ENCODE assay signal across 8 mouse cellular contexts in the genomic region with DNA sequence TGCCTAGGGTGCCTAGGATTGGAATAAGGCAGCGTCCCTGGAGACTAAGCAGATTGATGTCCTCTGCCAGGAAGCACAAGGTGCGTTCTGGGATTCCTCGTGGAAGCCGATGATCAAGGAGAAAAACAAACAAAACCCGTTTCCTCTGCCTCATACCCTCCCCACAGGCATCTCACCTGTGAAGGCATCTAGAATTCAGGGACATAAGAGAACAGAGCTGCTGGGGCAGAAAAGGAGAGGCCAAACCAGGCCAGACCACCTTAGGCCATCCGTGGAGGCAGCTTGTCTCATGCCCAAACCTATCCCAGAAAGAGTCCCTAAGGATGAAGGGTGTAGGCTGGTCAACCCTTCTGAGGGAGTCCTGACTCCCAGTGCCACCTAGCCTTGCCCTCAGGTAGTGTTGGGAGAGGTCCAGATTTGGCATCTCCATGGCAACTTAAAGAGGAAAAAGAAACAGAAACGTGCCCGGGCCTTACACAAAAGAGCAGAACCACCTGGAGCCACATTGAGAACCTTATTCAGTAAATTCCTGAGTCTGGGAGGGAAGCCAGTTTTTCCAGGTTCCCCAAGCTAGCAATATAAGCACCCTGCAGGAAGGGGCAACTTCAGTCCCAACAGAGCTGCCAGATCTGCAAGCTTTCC. TPM values are rescaled to one million over a fixed set of nuclear protein-coding genes. Genes with fewer than 3 reads are reported as not detected.
A peak's percentile ranks its signal among the peaks of the same experiment; 100 is the strongest.
DNase-seq lines count a peak whose midpoint lies in the region; ATAC-seq lines count a peak whose summit lies in the region.

Gene Tmem132a, minus strand, starts transcription at position 55 of the 642 bp plus-strand sequence.

- no peak for ATAC-seq in heart, embryonic 12.5 days (ENCODE audit: insufficient number of reproducible peaks, low FRiP score)
- peak; percentile 51 for ATAC-seq in lung, embryonic 15.5 days (ENCODE audit: borderline replicate concordance, extremely low read depth, low FRiP score, low TSS enrichment)
- ATAC-seq in activated CD4-positive, CD25-positive, alpha-beta regulatory T cell, adult 4 months, result no peak

- H3K27me3 ChIP-seq in heart, embryonic 12.5 days (replicated peaks), result no peaks in the 10 kb centered on the region
- H3K27me3 ChIP-seq in lung, embryonic 15.5 days, result no peaks in the 10 kb centered on the region

- peak within 1 kb of the TSS; percentile 85 for H3K4me3 ChIP-seq in heart, embryonic 12.5 days
- H3K4me3 ChIP-seq in lung, embryonic 15.5 days, result peak within 1 kb of the TSS; percentile 80

- peak within 1 kb of the TSS; percentile 86 for H3K4me2 ChIP-seq in heart, embryonic 12.5 days
- H3K4me2 ChIP-seq in lung, embryonic 15.5 days, result peak within 1 kb of the TSS; percentile 81

- no peaks in the 10 kb centered on the region for H3K9me3 ChIP-seq in heart, embryonic 12.5 days (replicated peaks)
- no peaks in the 10 kb centered on the region for H3K9me3 ChIP-seq in lung, embryonic 15.5 days

- DNase-seq in heart, adult 18-20 months, result no peak
- DNase-seq in heart, adult 11 months, result no peak
- peak; percentile 65 to 69 for DNase-seq in cerebellum, adult 18-20 months
- DNase-seq in kidney, postnatal 10 days, result peak; percentile 34
- no peak for DNase-seq in natural killer cell, adult 2 months (ENCODE audit: low spot score in 2 of 2)

- peak within 1 kb of the TSS; percentile 60 for H3K27ac ChIP-seq in heart, embryonic 12.5 days (ENCODE audit: poor library complexity, severe bottlenecking)
- peak within 1 kb of the TSS; percentile 89 for H3K27ac ChIP-seq in lung, embryonic 15.5 days

- H3K36me3 ChIP-seq in heart, embryonic 12.5 days, result peaks cover 60% of the 10 kb centered on the region
- H3K36me3 ChIP-seq in lung, embryonic 15.5 days, result peaks cover 44% of the 10 kb centered on the region

- peaks cover 23% of the 10 kb centered on the region for H3K4me1 ChIP-seq in heart, embryonic 12.5 days (replicated peaks)
- H3K4me1 ChIP-seq in lung, embryonic 15.5 days, result peaks cover 34% of the 10 kb centered on the region

- 7% methylated on average over 8 of the region's 8 CpGs for WGBS in heart, embryonic 12.5 days
- WGBS in lung, embryonic 15.5 days, result 4% methylated on average over 8 of the region's 8 CpGs

- peak within 1 kb of the TSS; percentile 86 for H3K9ac ChIP-seq in heart, embryonic 12.5 days
- peak within 1 kb of the TSS; percentile 87 for H3K9ac ChIP-seq in lung, embryonic 15.5 days

RNA-seq across cellular contexts. Expression of gene Tmem132a, which starts in this region (rescaled TPM):
- 10 to 100 TPM; 10.1 to 10.3 TPM for total RNA-seq in heart, adult 18-20 months (2021)
- 61.5 and 62.2 TPM in 2 replicates for polyA plus RNA-seq in heart, embryonic 12.5 days (2016; fragmentation: Nextera tagmentation; extraction: Ambion mirVana)
- polyA plus RNA-seq in lung, embryonic 15.5 days (2015; fragmentation: Nextera tagmentation; extraction: Ambion mirVana), result 75.9 TPM in 2 replicates
- under 1 TPM in 1 of 2 experiments, not detected in 1; 0.89 TPM for polyA plus RNA-seq in activated CD4-positive, CD25-positive, alpha-beta regulatory T cell, adult 4 months (2017; shearing (Covaris generic))

Comparison
In these comparisons a context has a peak if more than half of its experiments do, and no peak if none do; other contexts are left out.
1. RNA of gene Tmem132a (polyA plus RNA-seq): 75.9 TPM in lung, embryonic 15.5 days and 61.5 to 62.2 TPM in heart, embryonic 12.5 days; 0.89 TPM in activated CD4-positive, CD25-positive, alpha-beta regulatory T cell, adult 4 months; every median in the first group is over 10 times any median in the second.
2. DNase-seq: peak in cerebellum, adult 18-20 months (2 of 2) and kidney, postnatal 10 days (single experiment); none in heart, adult 18-20 months (0 of 2), heart, adult 11 months (single experiment) and natural killer cell, adult 2 months (0 of 2).